Mouse (Mus musculus) duodenum, adult 2 months (tissue): ENCODE data around the gene Plxnb3. TPM values are rescaled to one million over a fixed set of nuclear protein-coding genes. Genes with fewer than 3 reads are reported as not detected.

Experiments used
- polyA plus RNA-seq: library from polyadenylated mRNA; depleted of rRNA; stranded (reverse); fragments of >200 nt; gene quantifications from 2 replicates; pipeline ENCODE4 v1.2.3, GENCODE M21; 2012; ENCODE audit warnings: low replicate concordance; rRNA removed

Plxnb3 gene
- polyA plus RNA-seq: 0.17 and 0.67 TPM in 2 replicates

GRCm38 (mm10) chrX:73756334-73757140, at the start of gene Plxnb3:
Gene Plxnb3 (plus strand): TSS chrX:73757090.

GRCm38 (mm10) chrX:73716109-73716661, 40.7 kb upstream of the Plxnb3 start, which contains the start of the genes Bcap31 and Abcd1:
Gene Bcap31 (minus strand): TSS chrX:73716175.
Gene Abcd1 (plus strand): TSS chrX:73716597.

GRCm38 (mm10) chrX:73774168-73774760, 17.4 kb downstream of the Plxnb3 start, which contains the start of gene Srpk3:
Gene Srpk3 (plus strand): TSS chrX:73774405.

GRCm38 (mm10) chrX:73786364-73787224, 29.7 kb downstream of the Plxnb3 start, which contains the start of the genes Idh3g and Ssr4:
Gene Idh3g (minus strand): TSS chrX:73786897.
Gene Ssr4 (plus strand): TSS chrX:73787028.

Other genes with a start within 250 kb of the Plxnb3 start
- 0.19 and 1.2 TPM in 2 replicates for gene Dusp9, start 117.7 kb upstream of the Plxnb3 start, polyA plus RNA-seq
- gene Pnck, start 97.0 kb upstream of the Plxnb3 start, polyA plus RNA-seq: 5.9 and 6.7 TPM in 2 replicates
- 267 and 893 TPM in 2 replicates for gene Slc6a8, start 83.9 kb upstream of the Plxnb3 start, polyA plus RNA-seq
- 20.5 and 29.9 TPM in 2 replicates for gene Bcap31, start 40.9 kb upstream of the Plxnb3 start, polyA plus RNA-seq
- 59.1 and 133 TPM in 2 replicates for gene Abcd1, start 40.5 kb upstream of the Plxnb3 start, polyA plus RNA-seq
- 3.5 and 6.0 TPM in 2 replicates for gene Srpk3, start 17.3 kb downstream of the Plxnb3 start, polyA plus RNA-seq
- gene Idh3g, start 29.8 kb downstream of the Plxnb3 start, polyA plus RNA-seq: 111 and 121 TPM in 2 replicates
- gene Ssr4, start 29.9 kb downstream of the Plxnb3 start, polyA plus RNA-seq: 251 and 470 TPM in 2 replicates
- gene Pdzd4, start 67.9 kb downstream of the Plxnb3 start, polyA plus RNA-seq: 0.61 and 0.63 TPM in 2 replicates
- 0.12 TPM in 1 of 2 replicates, not detected in the other for gene Avpr2, start 135.0 kb downstream of the Plxnb3 start, polyA plus RNA-seq
- gene L1cam, start 139.0 kb downstream of the Plxnb3 start, polyA plus RNA-seq: 8.4 and 14.6 TPM in 2 replicates
- 13.0 and 26.2 TPM in 2 replicates for gene Arhgap4, start 164.8 kb downstream of the Plxnb3 start, polyA plus RNA-seq
- 45.3 and 49.0 TPM in 2 replicates for gene Naa10, start 164.9 kb downstream of the Plxnb3 start, polyA plus RNA-seq
- 1.5 and 1.6 TPM in 2 replicates for gene Renbp, start 173.8 kb downstream of the Plxnb3 start, polyA plus RNA-seq
- gene Hcfc1, start 209.3 kb downstream of the Plxnb3 start, polyA plus RNA-seq: 32.2 and 81.2 TPM in 2 replicates